Mouse (Mus musculus): ENCODE measurements around the gene Celf5. TPM values are rescaled to one million over a fixed set of nuclear protein-coding genes. Genes with fewer than 3 reads are reported as not detected.

The Celf5 gene
- not detected for total RNA-seq (2023)

GRCm38 (mm10) chr10:81482533-81482889 lies at the start of gene Celf5:
Celf5 (minus strand) TSS chr10:81482709.

GRCm38 (mm10) chr10:81524051-81524605 lies 41.6 kb upstream of the Celf5 start, which contains the start of gene Gna15:
Gna15 (minus strand) TSS chr10:81524225.

GRCm38 (mm10) chr10:81500032-81500431 lies 17.5 kb upstream of the Celf5 start, which contains the start of gene S1pr4:
S1pr4 (minus strand) TSS chr10:81500132.

GRCm38 (mm10) chr10:81496264-81496901 lies 13.9 kb upstream of the Celf5 start, which contains the start of gene Ncln:
Ncln (minus strand) TSS chr10:81496392.

GRCm38 (mm10) chr10:81455181-81455895 lies 27.2 kb downstream of the Celf5 start, which contains the start of gene Nfic:
Nfic (minus strand) TSS chr10:81455635.

Other genes starting within 250 kb of the Celf5 start
- 10.6 TPM for gene Zfr2, start 249.6 kb downstream of the Celf5 start, total RNA-seq (2023)
- gene Matk, start 229.8 kb downstream of the Celf5 start, total RNA-seq (2023): 16.6 TPM
- 110 TPM for gene Mrpl54, start 215.8 kb downstream of the Celf5 start, total RNA-seq (2023)
- gene Apba3, start 215.7 kb downstream of the Celf5 start, total RNA-seq (2023): 31.3 TPM
- 4.2 TPM for gene Tjp3, start 191.1 kb downstream of the Celf5 start, total RNA-seq (2023)
- gene Pip5k1c, start 189.7 kb downstream of the Celf5 start, total RNA-seq (2023): 110 TPM
- gene Cactin, start 161.6 kb downstream of the Celf5 start, total RNA-seq (2023): 42.7 TPM
- 16.5 TPM for gene Tbxa2r, start 154.0 kb downstream of the Celf5 start, total RNA-seq (2023)
- gene Gipc3, start 139.4 kb downstream of the Celf5 start, total RNA-seq (2023): 0.21 TPM
- gene Hmg20b, start 132.2 kb downstream of the Celf5 start, total RNA-seq (2023): 51.8 TPM
- gene Mfsd12, start 125.2 kb downstream of the Celf5 start, total RNA-seq (2023): 4.4 TPM
- gene 4930404N11Rik, start 116.9 kb downstream of the Celf5 start, total RNA-seq (2023): 4.9 TPM
- gene Fzr1, start 104.2 kb downstream of the Celf5 start, total RNA-seq (2023): 35.7 TPM
- gene Dohh, start 98.3 kb downstream of the Celf5 start, total RNA-seq (2023): 28.8 TPM
- 4.5 TPM for gene Gm48551, start 98.2 kb downstream of the Celf5 start, total RNA-seq (2023)
- gene Gm48552, start 93.7 kb downstream of the Celf5 start, total RNA-seq (2023): 3.5 TPM
- gene Smim24, start 89.7 kb downstream of the Celf5 start, total RNA-seq (2023): 3.1 TPM
- 21.0 TPM for gene Nfic, start 27.1 kb downstream of the Celf5 start, total RNA-seq (2023)
- 148 TPM for gene Ncln, start 13.7 kb upstream of the Celf5 start, total RNA-seq (2023)
- 110 TPM for gene S1pr4, start 17.4 kb upstream of the Celf5 start, total RNA-seq (2023)
- 2.1 TPM for gene Gna15, start 41.5 kb upstream of the Celf5 start, total RNA-seq (2023)
- 15.2 TPM for gene Gna11, start 62.5 kb upstream of the Celf5 start, total RNA-seq (2023)
- 523 TPM for gene Aes, start 76.8 kb upstream of the Celf5 start, total RNA-seq (2023)
- gene Tle2, start 91.9 kb upstream of the Celf5 start, total RNA-seq (2023): 4.3 TPM
- not detected for gene Tle6, start 118.4 kb upstream of the Celf5 start, total RNA-seq (2023)
- gene BC025920, start 123.6 kb upstream of the Celf5 start, total RNA-seq (2023): 4.0 TPM
- gene Sirt6, start 145.1 kb upstream of the Celf5 start, total RNA-seq (2023): 21.5 TPM
- gene Ankrd24, start 145.8 kb upstream of the Celf5 start, total RNA-seq (2023): 5.2 TPM
- gene Gm10778, start 166.3 kb upstream of the Celf5 start, total RNA-seq (2023): 1.2 TPM
- gene Zfp433, start 222.1 kb upstream of the Celf5 start, total RNA-seq (2023): 12.0 TPM

Data from CD4-positive naive resting alpha-beta T cell, adult 76 days (primary cell).